Comparison of ENCODE assay signal across 9 mouse cellular contexts in genomic region chr1:91055744-91056143, GRCm38 (mm10). TPM values are rescaled to one million over a fixed set of nuclear protein-coding genes. Genes with fewer than 3 reads are reported as not detected.
DNase-seq lines count a peak whose midpoint lies in the region; ATAC-seq and TF ChIP-seq lines count a peak whose summit lies in the region.
"Had no signal": no experiment of that assay in that cellular context is flagged by ENCODE, and none has a peak within 500 bp of the region (broad histone marks: within the 10 kb centered on the region; RNA-seq: fewer than 3 reads in every experiment).

No protein-coding gene starts in this region.

- no peaks in the 10 kb centered on the region for H3K36me3 ChIP-seq in heart, embryonic 11.5 days (ENCODE audit: control insufficient read depth, insufficient read depth, low read length)
- H3K36me3 ChIP-seq in megakaryocyte, embryonic 14.5 days (replicated peaks; ENCODE audit: low read length): peaks cover 10% of the 10 kb centered on the region
- H3K36me3 ChIP-seq in intestine, postnatal 0 days (ENCODE audit: control insufficient read depth, insufficient read depth): no peaks in the 10 kb centered on the region
- H3K36me3 ChIP-seq: limb, embryonic 12.5 days had no signal

- peak overlapping the region; percentile 89 for H3K27ac ChIP-seq in heart, embryonic 11.5 days (ENCODE audit: low read depth, low read length)
- peak overlapping the region; percentile 93 for H3K27ac ChIP-seq in intestine, postnatal 0 days (ENCODE audit: low read depth, low read length)
- H3K27ac ChIP-seq: limb, embryonic 12.5 days had no signal

- H3K4me3 ChIP-seq in heart, embryonic 11.5 days (ENCODE audit: low read depth, low read length): peak overlapping the region; percentile 60; the same call in 1 of the 2 replicates
- peak overlapping the region; percentile 95 for H3K4me3 ChIP-seq in megakaryocyte, embryonic 14.5 days (replicated peaks)
- peak overlapping the region; percentile 62; the same call in 1 of the 2 replicates for H3K4me3 ChIP-seq in intestine, postnatal 0 days (ENCODE audit: low read depth, low read length)

- H3K9ac ChIP-seq in heart, embryonic 11.5 days (ENCODE audit: low read depth, low read length): peak overlapping the region; percentile 84
- H3K9ac ChIP-seq in intestine, postnatal 0 days (ENCODE audit: low read depth, low read length): peak overlapping the region; percentile 75; the same call in 1 of the 2 replicates
- H3K9ac ChIP-seq: limb, embryonic 12.5 days had no signal

- intact Hi-C loops in heart, postnatal 14 days (cut with DNase I): no loop called here

- TF ChIP-seq CTCF in intestine, postnatal 0 days (IDR thresholded peaks at IDR 0.05; ENCODE audit: low read depth): 0 out of 2 replicates have a peak, but pooled peaks have one; percentile 16

- H3K4me2 ChIP-seq in heart, embryonic 11.5 days: peak overlapping the region; percentile 92
- H3K4me2 ChIP-seq in intestine, postnatal 0 days (replicated peaks; ENCODE audit: low read depth): peak overlapping the region; percentile 83

- no peaks in the 10 kb centered on the region for H3K27me3 ChIP-seq in heart, embryonic 11.5 days (ENCODE audit: control insufficient read depth, insufficient read depth, low read length)
- H3K27me3 ChIP-seq in megakaryocyte, embryonic 14.5 days (replicated peaks): no peaks in the 10 kb centered on the region
- no peaks in the 10 kb centered on the region for H3K27me3 ChIP-seq in intestine, postnatal 0 days (replicated peaks; ENCODE audit: control insufficient read depth, insufficient read depth, low read length)

- ATAC-seq in heart, embryonic 11.5 days (replicated peaks; ENCODE audit: insufficient number of reproducible peaks, low FRiP score, low TSS enrichment): no peak
- ATAC-seq in megakaryocyte, adult 5-6 weeks (ENCODE audit: poor library complexity, severe bottlenecking): no peak
- no peak for ATAC-seq in intestine, postnatal 0 days

- no peaks in the 10 kb centered on the region for H3K9me3 ChIP-seq in heart, embryonic 11.5 days (replicated peaks; ENCODE audit: control insufficient read depth, low read length)
- no peaks in the 10 kb centered on the region for H3K9me3 ChIP-seq in megakaryocyte, embryonic 14.5 days
- no peaks in the 10 kb centered on the region for H3K9me3 ChIP-seq in intestine, postnatal 0 days (ENCODE audit: control insufficient read depth)
- H3K9me3 ChIP-seq: limb, embryonic 12.5 days had no signal

- H3K4me1 ChIP-seq in heart, embryonic 11.5 days (ENCODE audit: control insufficient read depth, insufficient read depth, low read length): peaks cover 73% of the 10 kb centered on the region
- peaks cover 88% of the 10 kb centered on the region for H3K4me1 ChIP-seq in megakaryocyte, embryonic 14.5 days
- H3K4me1 ChIP-seq in intestine, postnatal 0 days (replicated peaks; ENCODE audit: control insufficient read depth, insufficient read depth, low read length): peaks cover 26% of the 10 kb centered on the region

- 45% methylated on average over 9 of the region's 9 CpGs for WGBS in heart, embryonic 11.5 days (ENCODE audit: insufficient replicate concordance)
- 58% methylated on average over 9 of the region's 9 CpGs for WGBS in intestine, postnatal 0 days

- no peak for DNase-seq in heart, postnatal 14 days
- DNase-seq in retina, postnatal 1 day: peak; percentile 92
- no peak for DNase-seq in right cerebral cortex, postnatal 4 days
- DNase-seq in right cerebral cortex, postnatal 14 days: no peak

RNA-seq across cellular contexts. Expression of gene Lrrfip1, which starts 57.2 kb away (rescaled TPM):
- polyA plus RNA-seq in heart, embryonic 11.5 days (2014; fragmentation: Nextera tagmentation; extraction: Ambion mirVana): 115 and 138 TPM in 2 replicates
- 100 to 1,000 TPM; 101 to 109 TPM for total RNA-seq in heart, postnatal 14 days (2021)
- 1.9 and 12.2 TPM in 2 replicates for polyA plus RNA-seq in megakaryocyte, embryonic 14.5 days (2012; ENCODE audit: insufficient read depth, low replicate concordance)
- total RNA-seq in megakaryocyte, adult 5-6 weeks (2015): 123 and 128 TPM in 2 replicates
- total RNA-seq in megakaryocyte, adult 5-6 weeks (2017): 228 and 254 TPM in 2 replicates
- polyA plus RNA-seq in intestine, postnatal 0 days (2015; fragmentation: Nextera tagmentation; extraction: Ambion mirVana): 79.2 and 85.3 TPM in 2 replicates
